Mouse (Mus musculus) heart, embryonic 12.5 days (tissue): ENCODE measurements at regions not wholly inside any gene's neighbourhood (a gene's known extent, or its start where the extent isn't known, plus 50 kb on each side); places are given as distances from the start of the nearest gene placed in this dataset.

Source experiments
- ATAC-seq: fragments of 200-750 bp; cut with Nextera tagmentation; 2 replicates; pipeline ENCODE4 v1.8.0; 2017; ENCODE audit warnings: moderate TSS enrichment, moderate library complexity; ENCODE audit not compliant: insufficient number of reproducible peaks, low FRiP score
- H3K27ac ChIP-seq: fragments of 300-500 bp; sonication (generic); 2 replicates; pipeline ENCODE4 v1.5.1; 2016; ENCODE audit warnings: mild to moderate bottlenecking, moderate library complexity; ENCODE audit not compliant: poor library complexity, severe bottlenecking
- H3K27me3 ChIP-seq: fragments of 300-500 bp; sonication (generic); replicated peaks from 2 replicates; pipeline ENCODE4 v1.6.1; 2016; ENCODE audit warnings: mild to moderate bottlenecking, moderate library complexity
- H3K36me3 ChIP-seq: fragments of 300-500 bp; sonication (generic); 2 replicates; pipeline ENCODE4 v1.6.1; 2016; ENCODE audit warnings: mild to moderate bottlenecking, moderate library complexity
- H3K4me1 ChIP-seq: fragments of 300-500 bp; sonication (generic); replicated peaks from 2 replicates; pipeline ENCODE4 v1.6.1; 2016; ENCODE audit warnings: mild to moderate bottlenecking
- H3K4me2 ChIP-seq: fragments of 300-500 bp; sonication (generic); 2 replicates; pipeline ENCODE4 v1.6.1; 2016; ENCODE audit warnings: mild to moderate bottlenecking, moderate library complexity
- H3K4me3 ChIP-seq: fragments of 300-500 bp; sonication (generic); 2 replicates; pipeline ENCODE4 v1.5.1; 2016; ENCODE audit warnings: mild to moderate bottlenecking
- H3K9ac ChIP-seq: fragments of 300-500 bp; sonication (generic); 2 replicates; pipeline ENCODE4 v1.6.1; 2016; ENCODE audit warnings: mild to moderate bottlenecking, moderate library complexity
- H3K9me3 ChIP-seq: fragments of 300-500 bp; sonication (generic); replicated peaks from 2 replicates; pipeline ENCODE4 v1.6.1; 2016; ENCODE audit warnings: mild to moderate bottlenecking, moderate library complexity
- WGBS: fragments of 180-500 bp; shearing (Covaris S2); methylation state at CpG from one replicate; pipeline ENCODE4 v1.1.7; 2016; 5-methylcytosine and 5-hydroxymethylcytosine counted together

- Histone ChIP-seq H3K9me3 (no peaks in the 10 kb centered on the region), H3K36me3 (no peaks in the 10 kb centered on the region), H3K4me3 (no peak overlapping the region), H3K4me1 (peaks cover 15% of the 10 kb centered on the region), H3K27ac (no peak overlapping the region), H3K9ac (no peak overlapping the region), H3K27me3 (peaks cover 9% of the 10 kb centered on the region; the same call in 1 of the 2 replicates), H3K4me2 (no peak overlapping the region)
- no peak for ATAC-seq
- WGBS: 75% methylated on average over 8 of the region's 8 CpGs
These were observed 128.6 kb upstream of the Foxa2 start for GRCm38 (mm10) chr2:148175251-148175927.

DNA sequence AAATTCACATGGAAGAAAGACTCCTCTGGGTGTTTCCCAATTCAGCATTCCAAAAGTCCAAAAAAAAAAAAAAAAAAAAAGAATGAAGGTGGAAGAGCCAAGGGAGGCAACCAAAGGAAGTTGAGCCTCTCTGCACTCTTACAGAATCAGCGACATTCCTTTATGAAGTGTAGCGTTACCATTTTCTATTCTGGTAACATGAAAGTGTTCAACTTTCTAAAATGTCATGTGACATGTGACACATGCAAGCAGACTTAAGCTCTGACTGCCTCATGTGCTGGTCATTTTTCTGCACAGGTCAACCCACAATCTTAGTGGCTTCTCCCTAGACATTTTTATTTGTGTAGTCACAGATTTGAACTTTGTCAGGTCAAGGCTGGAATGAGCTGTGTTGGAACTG, 133.5 kb upstream of the Foxa2 start:
- 53% methylated on average over 2 of the region's 2 CpGs for WGBS

DNA sequence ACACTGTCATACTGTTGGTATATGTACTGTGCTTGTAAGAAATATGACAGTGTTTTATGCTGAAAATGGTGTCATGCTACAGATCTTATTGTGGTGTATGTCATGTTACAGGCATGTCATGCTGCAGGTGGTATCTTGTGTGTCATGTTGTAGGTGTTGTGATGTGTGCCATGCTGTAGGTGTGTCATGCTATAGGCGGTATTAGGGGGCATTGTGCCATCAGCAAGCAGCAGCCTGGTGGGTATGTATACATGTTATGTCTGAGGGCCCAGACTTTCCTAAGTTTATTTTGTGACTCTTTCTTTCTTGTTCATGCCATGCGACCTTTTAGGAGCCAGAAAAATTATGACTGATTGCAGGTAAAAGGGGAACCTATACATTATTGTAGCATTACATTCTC, 134.7 kb upstream of the Foxa2 start:
- WGBS: 82% methylated on average over 2 of the region's 2 CpGs
- Histone ChIP-seq H3K9me3 (no peaks in the 10 kb centered on the region), H3K27me3 (peaks cover 5% of the 10 kb centered on the region; the same call in 1 of the 2 replicates), H3K4me3 (no peak overlapping the region), H3K9ac (no peak overlapping the region), H3K36me3 (no peaks in the 10 kb centered on the region), H3K4me1 (peaks cover 15% of the 10 kb centered on the region), H3K27ac (no peak overlapping the region), H3K4me2 (no peak overlapping the region)
- no peak for ATAC-seq

More for the DNA sequence above, 133.5 kb upstream of the Foxa2 start:
- Histone ChIP-seq H3K36me3 (no peaks in the 10 kb centered on the region), H3K27me3 (peaks cover 6% of the 10 kb centered on the region; the same call in 1 of the 2 replicates), H3K9ac (no peak overlapping the region), H3K4me1 (peaks cover 8% of the 10 kb centered on the region), H3K4me2 (no peak overlapping the region), H3K4me3 (no peak overlapping the region), H3K27ac (no peak overlapping the region), H3K9me3 (no peaks in the 10 kb centered on the region)
- no peak for ATAC-seq

GRCm38 (mm10) chr2:148182492-148183052, 135.8 kb upstream of the Foxa2 start:
- Histone ChIP-seq H3K36me3 (no peaks in the 10 kb centered on the region), H3K4me3 (no peak overlapping the region), H3K27me3 (peaks cover 5% of the 10 kb centered on the region; the same call in 1 of the 2 replicates), H3K27ac (no peak overlapping the region), H3K9ac (no peak overlapping the region), H3K4me1 (peaks cover 16% of the 10 kb centered on the region), H3K4me2 (no peak overlapping the region), H3K9me3 (no peaks in the 10 kb centered on the region)
- ATAC-seq: no peak
- 79% methylated on average over 3 of the region's 3 CpGs for WGBS

- WGBS: 37% methylated on average over 5 of the region's 5 CpGs
- peak; percentile 63 for ATAC-seq
- no peak overlapping the region for H3K27ac ChIP-seq
- H3K27me3 ChIP-seq: no peaks in the 10 kb centered on the region
- no peaks in the 10 kb centered on the region for H3K36me3 ChIP-seq
- H3K4me2 ChIP-seq: no peak overlapping the region
- no peaks in the 10 kb centered on the region for H3K9me3 ChIP-seq
- H3K9ac ChIP-seq: no peak overlapping the region
- H3K4me3 ChIP-seq: no peak overlapping the region
- peaks cover 29% of the 10 kb centered on the region for H3K4me1 ChIP-seq
These were observed 138.0 kb upstream of the Foxa2 start for GRCm38 (mm10) chr2:148184801-148185212.

- no peak overlapping the region for H3K27ac ChIP-seq
- ATAC-seq: no peak
- H3K27me3 ChIP-seq: peaks cover 5% of the 10 kb centered on the region
- no peak overlapping the region for H3K9ac ChIP-seq
- H3K4me3 ChIP-seq: no peak overlapping the region
- no peak overlapping the region for H3K4me2 ChIP-seq
- no peaks in the 10 kb centered on the region for H3K9me3 ChIP-seq
- 80% methylated on average over 7 of the region's 7 CpGs for WGBS
- peaks cover 29% of the 10 kb centered on the region for H3K4me1 ChIP-seq
- no peaks in the 10 kb centered on the region for H3K36me3 ChIP-seq
These were observed 139.7 kb upstream of the Foxa2 start for GRCm38 (mm10) chr2:148186363-148186991.

GRCm38 (mm10) chr2:148188865-148189264, 142.1 kb upstream of the Foxa2 start:
- Histone ChIP-seq H3K27me3 (peaks cover 12% of the 10 kb centered on the region), H3K36me3 (no peaks in the 10 kb centered on the region), H3K4me2 (no peak overlapping the region), H3K4me1 (peaks cover 29% of the 10 kb centered on the region), H3K9me3 (no peaks in the 10 kb centered on the region), H3K27ac (no peak overlapping the region), H3K9ac (no peak overlapping the region), H3K4me3 (no peak overlapping the region)
- no peak for ATAC-seq
- 13% methylated on average over 2 of the region's 2 CpGs for WGBS

DNA sequence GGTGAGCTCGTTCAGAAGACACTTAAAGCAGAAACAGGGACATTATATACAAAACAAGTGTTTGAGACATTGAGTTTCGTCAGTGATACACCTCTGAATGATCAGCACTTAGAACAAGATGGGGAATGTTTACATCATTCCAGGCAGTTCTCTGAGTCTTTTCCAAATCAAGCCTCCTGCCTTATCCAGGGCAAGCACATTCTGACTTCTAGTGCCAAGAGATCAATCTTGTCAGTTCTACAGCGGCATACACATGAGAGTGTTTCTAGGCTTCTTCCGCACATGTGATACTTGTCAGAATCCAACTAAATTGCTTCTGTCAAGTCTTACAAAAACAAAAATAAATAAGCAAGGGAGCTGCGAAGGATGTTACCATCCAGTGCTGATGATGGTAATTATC, 142.5 kb upstream of the Foxa2 start:
- Histone ChIP-seq H3K27ac (no peak overlapping the region), H3K9ac (no peak overlapping the region), H3K27me3 (peaks cover 12% of the 10 kb centered on the region), H3K9me3 (no peaks in the 10 kb centered on the region), H3K36me3 (no peaks in the 10 kb centered on the region), H3K4me2 (no peak overlapping the region), H3K4me1 (peaks cover 29% of the 10 kb centered on the region), H3K4me3 (no peak overlapping the region)
- WGBS: 44% methylated on average over 5 of the region's 5 CpGs
- ATAC-seq: no peak

DNA sequence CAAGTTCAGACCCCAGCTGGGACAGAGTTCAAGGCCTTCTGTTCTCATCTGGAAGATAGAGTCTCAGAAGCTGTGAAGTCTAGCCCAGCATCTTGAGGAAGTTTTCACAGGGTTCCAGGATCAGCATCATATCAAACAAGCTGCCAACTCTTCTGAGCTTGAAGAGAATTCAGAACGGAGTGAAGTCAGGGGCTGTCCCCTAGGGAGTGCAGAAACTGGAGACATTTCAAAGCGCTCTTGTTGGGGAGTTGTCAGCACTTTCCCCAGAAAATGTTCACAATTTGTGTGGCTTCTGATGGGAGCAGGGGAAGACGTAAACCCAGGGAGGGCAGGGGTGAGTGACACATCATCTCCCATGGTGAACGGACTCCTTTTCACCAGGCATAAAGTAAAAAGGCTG, 146.2 kb upstream of the Foxa2 start:
- no peak for ATAC-seq
- Histone ChIP-seq H3K27ac (no peak overlapping the region), H3K36me3 (no peaks in the 10 kb centered on the region), H3K4me3 (no peak overlapping the region), H3K9ac (no peak overlapping the region), H3K4me1 (peaks cover 13% of the 10 kb centered on the region), H3K9me3 (no peaks in the 10 kb centered on the region), H3K4me2 (no peak overlapping the region), H3K27me3 (peaks cover 32% of the 10 kb centered on the region)
- WGBS: 32% methylated on average over 4 of the region's 4 CpGs

- H3K9ac ChIP-seq: no peak overlapping the region
- no peak overlapping the region for H3K4me2 ChIP-seq
- no peaks in the 10 kb centered on the region; the same call in 1 of the 2 replicates for H3K4me1 ChIP-seq
- H3K9me3 ChIP-seq: no peaks in the 10 kb centered on the region
- ATAC-seq: no peak
- peaks cover 38% of the 10 kb centered on the region for H3K27me3 ChIP-seq
- H3K36me3 ChIP-seq: no peaks in the 10 kb centered on the region
- no peak overlapping the region for H3K4me3 ChIP-seq
- WGBS: 65% methylated on average over 7 of the region's 7 CpGs
- H3K27ac ChIP-seq: no peak overlapping the region
These were observed 150.7 kb upstream of the Foxa2 start for GRCm38 (mm10) chr2:148197375-148198015.

- Histone ChIP-seq H3K36me3 (no peaks in the 10 kb centered on the region), H3K4me2 (no peak overlapping the region), H3K9me3 (no peaks in the 10 kb centered on the region), H3K9ac (no peak overlapping the region), H3K27ac (no peak overlapping the region), H3K4me3 (no peak overlapping the region), H3K27me3 (peaks cover 10% of the 10 kb centered on the region), H3K4me1 (no peaks in the 10 kb centered on the region)
- WGBS: 37% methylated on average over 1 of the region's 1 CpGs
- no peak for ATAC-seq
These were observed 159.9 kb upstream of the Foxa2 start for GRCm38 (mm10) chr2:148206633-148207032.
